Comparison of ENCODE assay signal across 10 mouse cellular contexts in the genomic region with DNA sequence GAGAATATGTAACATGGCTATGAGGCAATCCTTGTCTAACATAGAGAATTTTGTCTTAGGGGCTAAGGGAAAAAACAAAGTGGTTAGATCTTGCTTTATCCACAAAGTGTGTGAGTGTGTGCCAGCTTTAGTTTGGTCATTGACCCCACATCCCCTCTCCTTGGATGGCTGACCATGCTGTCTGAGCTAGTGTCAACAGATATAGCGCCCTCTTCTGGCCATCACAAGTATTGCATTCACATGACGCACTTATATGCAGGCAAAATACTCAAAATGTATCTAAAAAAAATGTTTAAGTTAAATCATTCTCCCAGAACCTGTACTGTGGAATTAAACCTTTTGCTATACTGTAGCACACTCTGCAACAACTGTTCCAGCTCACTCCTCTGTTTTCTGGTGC. TPM values are rescaled to one million over a fixed set of nuclear protein-coding genes. Genes with fewer than 3 reads are reported as not detected.
DNase-seq lines count a peak whose midpoint lies in the region; ATAC-seq and TF ChIP-seq lines count a peak whose summit lies in the region.
"Had no signal": no experiment of that assay in that cellular context is flagged by ENCODE, and none has a peak within 500 bp of the region (broad histone marks: within the 10 kb centered on the region; RNA-seq: fewer than 3 reads in every experiment).

No protein-coding gene starts in this region.

- peak; percentile 39 to 42 for DNase-seq in B cell, adult 2 months
- peak; percentile 9 for DNase-seq in T-cell, adult 2 months (ENCODE audit: low spot score)
- DNase-seq in embryonic facial prominence, embryonic 11.5 days (ENCODE audit: low spot score), result peak; percentile 50
- DNase-seq in lung, postnatal 14 days, result peak; percentile 24
- no peak for DNase-seq in ovary, postnatal 14 days (ENCODE audit: low spot score)
- DNase-seq in right cerebral cortex, adult 2 months (ENCODE audit: low spot score in 2 of 2), result no peak

- H3K9me3 ChIP-seq in intestine, postnatal 0 days (ENCODE audit: control insufficient read depth), result no peaks in the 10 kb centered on the region
- no peaks in the 10 kb centered on the region for H3K9me3 ChIP-seq in intestine, embryonic 15.5 days
- no peaks in the 10 kb centered on the region for H3K9me3 ChIP-seq in embryonic facial prominence, embryonic 11.5 days (replicated peaks; ENCODE audit: control insufficient read depth, low read length)
- H3K9me3 ChIP-seq: embryonic facial prominence, embryonic 13.5 days; limb, embryonic 15.5 days had no signal

- TF ChIP-seq CTCF in intestine, postnatal 0 days (IDR thresholded peaks at IDR 0.05; ENCODE audit: low read depth), result peak; percentile 69

- H3K4me1 ChIP-seq in intestine, postnatal 0 days (replicated peaks; ENCODE audit: control insufficient read depth, insufficient read depth, low read length), result no peaks in the 10 kb centered on the region
- H3K4me1 ChIP-seq in intestine, embryonic 15.5 days (replicated peaks), result no peaks in the 10 kb centered on the region
- no peaks in the 10 kb centered on the region for H3K4me1 ChIP-seq in embryonic facial prominence, embryonic 11.5 days (ENCODE audit: control insufficient read depth, insufficient read depth, low read length)
- H3K4me1 ChIP-seq: limb, embryonic 15.5 days had no signal

- H3K4me2 ChIP-seq in intestine, postnatal 0 days (replicated peaks; ENCODE audit: low read depth), result no peak overlapping the region
- no peak overlapping the region for H3K4me2 ChIP-seq in intestine, embryonic 15.5 days (replicated peaks)
- no peak overlapping the region for H3K4me2 ChIP-seq in embryonic facial prominence, embryonic 11.5 days (ENCODE audit: low read depth, low read length)
- H3K4me2 ChIP-seq: embryonic facial prominence, embryonic 13.5 days; limb, embryonic 15.5 days had no signal

- H3K9ac ChIP-seq in intestine, postnatal 0 days (ENCODE audit: low read depth, low read length), result no peak overlapping the region
- H3K9ac ChIP-seq in intestine, embryonic 15.5 days, result no peak overlapping the region
- H3K9ac ChIP-seq in embryonic facial prominence, embryonic 11.5 days (replicated peaks; ENCODE audit: low read length), result no peak overlapping the region
- H3K9ac ChIP-seq: embryonic facial prominence, embryonic 13.5 days; limb, embryonic 15.5 days had no signal

- H3K27ac ChIP-seq in intestine, postnatal 0 days (ENCODE audit: low read depth, low read length), result no peak overlapping the region
- no peak overlapping the region for H3K27ac ChIP-seq in intestine, embryonic 15.5 days
- H3K27ac ChIP-seq in embryonic facial prominence, embryonic 11.5 days (replicated peaks; ENCODE audit: low read depth, low read length), result no peak overlapping the region
- H3K27ac ChIP-seq: embryonic facial prominence, embryonic 13.5 days; limb, embryonic 15.5 days had no signal

- H3K4me3 ChIP-seq in intestine, postnatal 0 days (ENCODE audit: low read depth, low read length), result no peak overlapping the region
- H3K4me3 ChIP-seq in intestine, embryonic 15.5 days (replicated peaks), result no peak overlapping the region
- H3K4me3 ChIP-seq in embryonic facial prominence, embryonic 11.5 days (ENCODE audit: low read depth, low read length), result no peak overlapping the region
- H3K4me3 ChIP-seq: embryonic facial prominence, embryonic 13.5 days; limb, embryonic 15.5 days had no signal

- ATAC-seq in intestine, postnatal 0 days, result no peak
- no peak for ATAC-seq in intestine, embryonic 15.5 days
- no peak for ATAC-seq in embryonic facial prominence, embryonic 11.5 days (replicated peaks; ENCODE audit: insufficient number of reproducible peaks, low FRiP score, low TSS enrichment, low read depth)

- 42% methylated on average over 2 of the region's 2 CpGs for WGBS in intestine, postnatal 0 days
- 41% methylated on average over 2 of the region's 2 CpGs for WGBS in intestine, embryonic 15.5 days
- 26% methylated on average over 2 of the region's 2 CpGs for WGBS in embryonic facial prominence, embryonic 11.5 days

- no peaks in the 10 kb centered on the region for H3K27me3 ChIP-seq in intestine, postnatal 0 days (replicated peaks; ENCODE audit: control insufficient read depth, insufficient read depth, low read length)
- no peaks in the 10 kb centered on the region for H3K27me3 ChIP-seq in intestine, embryonic 15.5 days (replicated peaks)
- no peaks in the 10 kb centered on the region for H3K27me3 ChIP-seq in embryonic facial prominence, embryonic 11.5 days (ENCODE audit: control insufficient read depth, insufficient read depth, low read length)
- H3K27me3 ChIP-seq: embryonic facial prominence, embryonic 13.5 days; limb, embryonic 15.5 days had no signal

- no peaks in the 10 kb centered on the region for H3K36me3 ChIP-seq in intestine, postnatal 0 days (ENCODE audit: control insufficient read depth, insufficient read depth)
- no peaks in the 10 kb centered on the region for H3K36me3 ChIP-seq in intestine, embryonic 15.5 days
- H3K36me3 ChIP-seq in embryonic facial prominence, embryonic 11.5 days (replicated peaks; ENCODE audit: control insufficient read depth, insufficient read depth, low read depth, low read length), result no peaks in the 10 kb centered on the region
- H3K36me3 ChIP-seq: limb, embryonic 15.5 days had no signal

RNA-seq across cellular contexts. Expression of gene Gm13090, which starts 5.8 kb away (rescaled TPM):
- not detected in 2 replicates for polyA plus RNA-seq in intestine, postnatal 0 days (2015; fragmentation: Nextera tagmentation; extraction: Ambion mirVana)
- polyA plus RNA-seq in intestine, embryonic 15.5 days (2015; fragmentation: Nextera tagmentation; extraction: Ambion mirVana), result not detected in 2 replicates
- polyA plus RNA-seq in embryonic facial prominence, embryonic 11.5 days (2014; fragmentation: Nextera tagmentation; extraction: Ambion mirVana), result not detected in 2 replicates
- polyA plus RNA-seq: embryonic facial prominence, embryonic 13.5 days; limb, embryonic 15.5 days had no signal

RNA-seq across cellular contexts. Expression of gene Vamp3, which starts 37.4 kb away (rescaled TPM):
- polyA plus RNA-seq in intestine, postnatal 0 days (2015; fragmentation: Nextera tagmentation; extraction: Ambion mirVana), result 104 and 109 TPM in 2 replicates
- 120 and 126 TPM in 2 replicates for polyA plus RNA-seq in intestine, embryonic 15.5 days (2015; fragmentation: Nextera tagmentation; extraction: Ambion mirVana)
- 69.9 and 73.4 TPM in 2 replicates for polyA plus RNA-seq in embryonic facial prominence, embryonic 11.5 days (2014; fragmentation: Nextera tagmentation; extraction: Ambion mirVana)

RNA-seq across cellular contexts. Expression of gene Per3, which starts 50.7 kb away (rescaled TPM):
- 2.1 and 3.5 TPM in 2 replicates for polyA plus RNA-seq in intestine, postnatal 0 days (2015; fragmentation: Nextera tagmentation; extraction: Ambion mirVana)
- polyA plus RNA-seq in intestine, embryonic 15.5 days (2015; fragmentation: Nextera tagmentation; extraction: Ambion mirVana), result 3.7 and 4.1 TPM in 2 replicates
- 6.1 and 6.6 TPM in 2 replicates for polyA plus RNA-seq in embryonic facial prominence, embryonic 11.5 days (2014; fragmentation: Nextera tagmentation; extraction: Ambion mirVana)

Comparison
In these comparisons a context has a peak if more than half of its experiments do, and no peak if none do; other contexts are left out.
1. DNase-seq: peak in B cell, adult 2 months (2 of 2), T-cell, adult 2 months (single experiment), embryonic facial prominence, embryonic 11.5 days (single experiment) and lung, postnatal 14 days (single experiment); none in ovary, postnatal 14 days (single experiment) and right cerebral cortex, adult 2 months (0 of 2).